Mouse (Mus musculus): ENCODE data around the gene Lamtor4.
"Not testable (repeated sequence)": the region's sequence is repeated elsewhere in the genome, so short reads cannot be mapped to it uniquely, and the experiment has no call there.

Lamtor4 gene

DNA sequence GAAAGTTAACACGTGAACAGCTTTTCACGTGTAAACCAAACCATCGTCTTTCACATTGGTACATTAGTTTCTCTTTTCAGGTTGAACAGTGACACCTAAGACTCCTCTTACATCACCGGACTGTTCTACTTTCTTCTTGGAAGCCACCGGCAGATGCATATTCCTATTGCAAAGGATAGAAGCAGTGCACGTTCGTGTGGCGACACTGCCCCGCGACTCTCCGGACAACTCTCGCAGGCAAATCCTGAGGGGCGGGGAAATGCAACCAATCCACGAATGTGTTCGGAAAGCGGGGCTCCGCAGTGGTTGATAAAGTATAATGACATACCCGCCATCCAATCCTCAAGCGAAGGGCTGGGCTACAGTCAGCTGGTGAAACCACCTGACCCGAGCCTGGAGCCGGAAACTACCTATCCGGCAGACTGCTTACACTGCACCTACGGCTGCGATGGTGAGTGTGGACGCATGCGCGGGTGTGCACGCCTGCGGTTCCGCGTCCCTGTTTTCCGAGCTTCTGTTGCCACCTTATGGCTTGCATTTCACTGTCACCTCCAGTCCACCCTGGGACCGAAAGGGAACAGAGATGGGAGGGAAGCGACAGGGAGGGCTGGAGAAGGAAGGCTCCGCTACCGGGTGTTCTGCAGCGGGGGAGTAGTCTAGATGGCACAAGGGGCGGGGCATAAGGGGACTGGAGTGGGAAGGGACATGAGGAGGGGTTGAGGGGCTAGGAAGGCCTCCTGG, at the start of gene Lamtor4:
Gene Lamtor4, plus strand, starts transcription at position 130 of the 741 bp plus-strand sequence.
- peak; percentile 85 for DNase-seq (ENCODE audit: low read depth, low spot score)

DNA sequence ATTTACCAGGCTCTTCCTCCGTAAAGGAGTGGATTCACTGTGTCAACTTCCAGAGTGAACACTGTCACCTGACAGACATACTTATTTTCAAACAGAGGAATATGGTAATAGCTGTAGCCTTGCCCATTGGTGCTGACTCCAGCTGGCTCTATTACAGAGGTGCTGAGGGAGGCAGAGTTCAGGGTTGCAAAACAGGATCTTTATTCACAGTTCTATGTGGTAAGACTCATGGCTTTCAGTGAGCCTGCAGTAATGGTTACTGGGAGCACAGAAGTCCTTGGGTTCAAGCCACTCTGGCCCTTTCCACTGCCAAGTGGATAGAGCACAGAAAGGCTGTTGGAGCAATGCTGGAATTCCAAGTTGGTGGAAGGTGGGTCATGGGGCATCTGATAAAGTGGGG, 48.0 kb upstream of the Lamtor4 start:
- no peak for DNase-seq (ENCODE audit: low read depth, low spot score)

DNA sequence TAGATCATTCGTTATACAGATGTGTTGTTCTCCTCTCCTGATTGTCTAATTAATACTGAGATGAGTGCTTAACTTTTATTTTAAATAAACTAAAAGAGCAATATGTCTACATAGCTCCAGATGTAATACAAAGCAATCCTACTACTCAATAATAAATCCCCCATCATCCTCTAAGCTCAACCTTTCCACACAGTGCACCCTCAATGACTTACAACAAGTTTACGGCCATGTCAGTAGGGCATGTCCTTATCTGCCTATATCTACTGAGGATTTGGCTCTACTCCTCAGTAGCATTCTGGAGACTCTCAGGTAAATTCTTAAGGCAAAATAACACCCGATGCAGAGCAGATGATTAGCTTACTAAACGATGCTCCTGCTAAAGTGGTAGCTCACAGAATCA, 47.4 kb upstream of the Lamtor4 start:
- no peak for DNase-seq (ENCODE audit: low read depth, low spot score)

DNA sequence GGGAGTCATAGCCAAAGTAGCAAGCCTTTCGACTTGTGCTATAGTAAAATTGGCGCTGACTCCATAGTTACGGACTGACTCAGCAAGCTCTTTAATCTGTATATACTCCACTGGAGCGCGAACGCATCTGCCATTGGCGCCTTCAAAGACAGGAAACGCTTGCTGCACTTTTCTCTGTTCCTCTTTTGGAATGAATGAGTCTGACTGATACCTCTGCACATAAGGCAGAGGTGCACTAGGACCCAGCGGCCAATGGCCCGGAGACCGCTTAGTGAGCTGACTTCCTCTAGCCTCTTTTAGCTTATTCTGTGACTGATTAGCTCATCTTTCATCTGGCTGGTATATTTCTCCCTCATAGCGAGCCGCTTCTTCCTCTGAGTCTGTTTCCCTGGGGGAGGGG, 38.6 kb upstream of the Lamtor4 start:
- not testable (repeated sequence) for DNase-seq (ENCODE audit: low read depth, low spot score)

DNA sequence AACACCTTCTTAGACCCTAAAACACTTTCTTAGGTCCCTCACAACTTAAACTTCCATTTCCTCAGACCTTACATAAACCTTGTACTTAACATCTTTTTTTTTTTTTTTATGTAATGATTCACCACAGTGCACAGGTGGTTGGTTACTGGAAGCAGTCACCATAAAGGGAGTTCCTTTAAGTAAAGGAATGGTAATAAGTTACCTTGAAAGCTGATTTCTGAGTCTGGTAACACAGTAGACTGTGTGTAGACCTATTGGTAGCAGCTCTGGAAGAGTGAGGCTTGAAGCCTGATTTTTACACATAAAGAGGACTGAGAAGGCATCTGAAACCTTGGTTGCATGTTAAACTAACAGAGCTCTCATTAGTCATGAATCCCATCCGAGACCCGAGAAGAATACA, 35.4 kb upstream of the Lamtor4 start:
- DNase-seq (ENCODE audit: low read depth, low spot score), result no peak

DNA sequence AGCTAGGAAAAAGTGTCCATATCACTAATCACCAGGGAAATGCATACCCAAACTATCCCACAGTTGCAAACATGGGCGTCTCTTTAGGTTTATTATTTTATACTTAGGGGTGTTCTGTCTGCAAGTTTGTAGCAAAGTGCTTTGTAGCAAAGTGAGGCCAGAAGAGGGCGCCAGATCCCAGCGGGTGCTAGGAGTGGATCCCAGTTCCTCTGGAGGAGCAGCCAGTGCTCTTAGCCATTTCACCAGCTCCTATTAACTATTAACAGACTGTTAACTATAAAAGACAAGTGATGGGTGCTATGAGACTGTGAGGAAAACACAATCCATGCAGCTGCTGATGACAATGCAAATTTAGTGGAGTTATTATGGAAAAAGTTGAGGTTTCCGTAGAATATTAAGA, 33.2 kb upstream of the Lamtor4 start:
- DNase-seq (ENCODE audit: low read depth, low spot score), result no peak

DNA sequence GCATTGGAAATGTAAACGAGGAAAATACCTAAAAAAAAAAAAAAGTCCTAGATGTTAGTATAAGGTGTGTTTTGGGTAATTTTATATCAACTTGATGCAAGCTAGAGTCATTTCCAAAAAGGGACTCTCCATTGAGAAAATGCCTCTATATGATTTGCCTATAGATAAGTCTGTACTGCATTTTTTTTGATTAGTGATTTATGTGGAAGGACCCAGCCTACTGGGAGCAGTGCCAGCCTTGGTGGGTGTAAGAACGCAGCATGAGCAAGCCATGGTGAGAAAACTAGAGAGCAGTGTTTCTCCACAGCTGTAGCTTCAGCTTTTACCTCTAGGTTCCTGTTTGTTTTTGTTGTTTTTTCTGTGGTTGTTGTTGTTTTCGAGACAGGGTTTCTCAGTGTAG, 32.0 kb upstream of the Lamtor4 start:
- no peak for DNase-seq (ENCODE audit: low read depth, low spot score)

DNA sequence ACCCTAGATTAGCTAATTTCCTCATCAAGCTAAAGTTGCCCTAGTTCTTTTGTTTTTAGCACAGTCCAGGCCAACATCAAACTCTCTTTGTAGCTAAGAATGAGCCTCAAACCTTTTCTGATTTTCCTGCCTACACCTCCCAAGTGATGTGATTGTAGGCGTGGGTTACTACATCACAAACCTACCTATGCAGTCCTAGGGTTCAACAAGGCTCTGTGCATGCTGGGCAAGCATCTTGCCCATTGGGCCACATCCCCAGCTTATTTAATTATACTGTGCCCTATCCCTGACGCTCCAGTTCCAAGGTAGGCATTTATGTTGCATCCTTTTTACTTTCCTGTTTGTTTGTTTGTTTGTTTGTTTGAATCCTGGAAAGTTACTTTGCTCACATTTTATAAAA, 29.6 kb upstream of the Lamtor4 start, which contains the start of gene Nxpe5:
Gene Nxpe5, plus strand, starts transcription at position 199 of the 400 bp plus-strand sequence.
- DNase-seq (ENCODE audit: low read depth, low spot score), result no peak

DNA sequence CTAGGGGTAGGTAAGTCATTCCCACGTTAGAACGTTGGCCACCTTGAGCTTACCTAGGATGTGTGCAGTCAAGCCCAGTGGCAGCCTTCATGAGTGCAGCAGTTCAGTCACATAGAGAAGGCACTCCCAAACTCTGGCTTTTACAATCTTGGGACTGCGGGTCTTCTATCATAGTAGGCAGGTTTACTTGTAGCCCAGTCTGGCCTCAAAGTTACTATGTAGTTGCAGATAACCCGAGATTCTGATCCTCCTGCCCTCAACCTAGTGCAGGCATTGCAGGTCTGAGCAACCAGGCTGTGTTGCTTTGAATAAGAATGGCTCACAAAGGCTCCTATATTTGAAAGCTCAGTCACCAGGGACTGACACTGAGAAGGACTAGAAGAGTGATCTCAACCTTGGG, 28.8 kb upstream of the Lamtor4 start:
- DNase-seq (ENCODE audit: low read depth, low spot score), result no peak

DNA sequence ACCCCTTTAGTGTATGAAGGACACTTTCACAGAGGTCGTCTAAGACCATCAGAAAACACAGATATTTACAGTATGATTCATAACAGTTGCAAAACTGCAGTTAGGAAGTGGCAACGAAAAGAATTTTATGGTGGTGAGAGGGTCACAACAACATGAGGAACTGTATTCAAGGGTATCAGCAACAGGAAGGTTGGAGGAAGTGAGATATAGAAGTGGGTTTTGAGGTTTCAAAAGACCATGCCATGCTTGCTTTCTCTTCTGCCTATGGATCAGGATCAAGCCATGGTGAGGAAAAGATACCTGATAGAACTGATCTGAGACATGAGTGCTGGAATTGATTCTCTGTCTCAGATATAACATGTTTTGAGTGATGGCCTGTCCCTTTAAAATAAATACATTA, 27.9 kb upstream of the Lamtor4 start:
- DNase-seq (ENCODE audit: low read depth, low spot score), result no peak

DNA sequence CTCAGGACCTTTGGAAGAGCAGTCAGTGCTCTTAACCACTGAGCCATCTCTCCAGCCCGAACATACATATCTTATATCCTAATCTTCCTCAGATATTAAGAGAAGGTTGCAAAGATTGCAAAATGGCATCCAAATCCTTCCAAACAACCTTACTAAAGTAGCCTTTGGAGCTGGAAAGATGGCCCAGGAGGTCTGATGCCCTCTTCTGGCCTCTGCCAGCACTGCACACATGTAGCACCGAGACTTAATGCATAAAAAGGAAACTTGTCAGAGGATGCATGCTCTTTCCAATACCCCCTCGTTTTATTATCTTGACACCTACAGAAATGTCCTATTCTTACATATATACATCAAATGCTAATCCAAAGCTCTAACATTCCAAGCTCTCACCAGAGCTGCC, 27.3 kb upstream of the Lamtor4 start:
- no peak for DNase-seq (ENCODE audit: low read depth, low spot score)

DNA sequence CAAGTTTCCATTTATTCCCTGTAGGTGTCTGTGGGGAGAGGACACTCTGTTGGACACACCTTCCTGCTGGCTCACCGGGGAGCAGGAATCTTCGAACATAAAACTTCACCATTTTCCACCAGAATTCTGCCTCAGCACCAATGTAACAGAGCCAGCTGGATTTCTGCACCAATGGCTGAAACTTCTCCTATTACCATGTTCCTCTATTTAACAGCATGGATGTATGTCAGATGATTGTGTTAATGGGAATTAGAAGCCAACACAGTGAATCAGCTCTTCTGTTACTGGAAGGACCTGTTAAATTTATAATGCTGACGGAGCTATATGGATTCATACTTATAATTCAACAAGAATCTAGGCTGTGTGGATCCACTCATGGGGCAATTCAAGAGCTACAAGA, 25.8 kb upstream of the Lamtor4 start:
- no peak for DNase-seq (ENCODE audit: low read depth, low spot score)

DNA sequence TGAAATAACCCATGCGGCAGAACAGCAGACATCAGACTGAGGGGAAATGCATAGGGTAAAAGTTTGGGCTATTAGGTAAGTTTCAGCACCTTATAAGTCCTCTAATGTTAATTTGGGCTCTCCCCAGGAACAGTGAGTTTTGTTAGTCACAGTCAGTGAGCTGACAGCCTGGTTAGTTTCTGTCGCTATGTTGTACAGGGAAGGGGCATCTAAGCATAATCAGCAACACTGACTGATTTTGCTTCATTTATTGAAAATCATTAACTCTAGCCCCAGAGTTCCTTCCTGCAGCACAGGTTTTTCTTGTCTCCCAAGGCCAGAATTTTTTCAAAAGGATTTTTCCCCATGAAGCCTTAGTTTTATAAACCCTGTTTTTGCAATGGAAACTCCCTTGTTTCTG, 21.5 kb upstream of the Lamtor4 start:
- DNase-seq (ENCODE audit: low read depth, low spot score), result no peak

DNA sequence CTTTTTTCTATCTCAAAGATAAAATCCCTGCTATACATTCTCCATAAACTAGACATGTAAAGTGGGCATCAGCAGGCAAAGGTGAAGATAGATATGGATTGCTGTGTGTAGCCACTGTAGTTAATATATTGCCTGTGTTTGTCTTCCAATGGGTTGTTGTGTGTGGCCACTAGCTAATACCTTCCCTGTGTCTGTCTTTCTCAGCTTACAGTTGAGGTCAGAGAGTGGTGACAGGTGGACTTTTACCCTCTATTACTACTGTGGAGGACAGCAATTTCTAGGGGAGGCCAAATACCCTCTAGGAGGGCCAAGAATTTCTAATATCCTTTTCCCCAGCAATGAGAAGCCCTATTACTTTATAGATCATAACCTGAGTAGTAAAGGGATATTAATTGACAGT, 21.1 kb upstream of the Lamtor4 start:
- DNase-seq (ENCODE audit: low read depth, low spot score), result no peak

DNA sequence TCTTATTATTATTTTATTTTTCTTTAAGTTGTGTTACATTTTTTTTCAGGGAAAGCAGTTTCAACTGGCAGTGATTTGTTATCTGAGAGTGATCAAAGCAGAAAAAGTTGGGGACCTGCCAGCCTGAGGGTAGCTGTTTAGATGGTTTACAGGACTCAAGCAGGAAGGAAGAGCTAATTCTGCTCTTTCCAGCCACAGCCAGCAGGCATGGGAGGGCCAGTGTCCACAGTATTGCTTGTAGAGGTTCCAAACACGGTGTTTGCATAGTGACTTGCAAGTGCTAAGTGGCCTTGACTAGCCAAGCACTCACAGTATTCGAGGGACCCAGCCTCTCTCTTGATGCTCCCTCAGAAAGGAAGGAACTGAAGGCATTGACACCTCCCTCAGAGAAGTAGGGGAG, 13.8 kb upstream of the Lamtor4 start:
- no peak for DNase-seq (ENCODE audit: low read depth, low spot score)

DNA sequence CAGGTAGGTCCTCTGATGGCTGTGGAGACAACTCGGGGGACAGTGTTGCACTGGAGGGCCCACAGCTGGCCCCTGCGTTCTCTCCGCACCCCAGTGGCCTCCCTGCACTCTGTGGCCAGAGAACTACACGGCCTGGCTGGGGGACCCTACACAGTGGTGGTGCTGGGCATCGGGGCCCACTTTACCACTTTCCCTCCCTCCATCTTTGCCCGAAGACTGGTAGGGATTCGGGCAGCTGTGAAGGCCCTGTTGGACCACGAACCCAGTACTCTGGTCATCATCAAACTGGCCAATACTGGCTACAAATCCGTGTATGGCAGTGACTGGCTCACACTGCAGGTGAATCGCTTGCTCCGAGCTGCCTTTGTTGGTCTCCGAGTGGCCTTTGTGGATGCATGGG, 4.1 kb upstream of the Lamtor4 start:
- no peak for DNase-seq (ENCODE audit: low read depth, low spot score)

DNA sequence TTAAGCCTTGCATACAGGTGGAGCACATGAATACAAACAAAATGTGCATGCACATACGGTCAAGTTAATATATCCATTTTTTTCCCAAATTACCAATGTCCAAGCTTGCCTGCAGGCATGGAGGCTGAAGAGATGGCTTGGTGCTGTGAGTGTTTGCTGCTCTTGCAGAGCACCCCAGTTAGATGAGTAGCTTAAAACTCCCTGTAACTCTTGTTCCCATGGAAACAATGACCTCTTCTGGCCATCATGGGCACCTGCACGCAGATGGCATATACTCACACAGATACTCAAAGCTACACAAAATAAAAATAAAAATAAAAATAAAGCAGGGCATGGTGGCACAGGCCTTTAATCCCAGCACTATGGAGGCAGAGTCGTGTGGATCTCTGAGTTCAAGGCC, 2.2 kb upstream of the Lamtor4 start:
- DNase-seq (ENCODE audit: low read depth, low spot score), result no peak

DNA sequence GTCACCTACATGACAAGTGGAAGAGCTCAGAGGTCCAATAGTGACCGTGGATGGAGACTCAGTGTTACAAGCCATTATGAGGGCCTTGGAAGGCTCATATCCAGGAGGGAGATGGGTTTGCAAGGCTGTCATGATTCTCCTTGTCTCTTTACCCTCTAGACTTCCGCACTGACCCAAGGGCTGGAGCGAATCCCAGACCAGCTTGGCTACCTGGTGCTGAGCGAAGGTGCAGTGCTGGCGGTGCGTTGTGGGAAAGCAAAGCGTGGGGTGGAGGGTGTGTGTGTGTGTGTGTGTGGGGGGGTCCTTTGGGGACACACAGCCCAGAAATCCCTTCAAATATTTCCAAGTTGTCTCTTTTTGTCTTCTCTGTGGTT, 799 bp downstream of the Lamtor4 start:
- no peak for DNase-seq (ENCODE audit: low read depth, low spot score)

DNA sequence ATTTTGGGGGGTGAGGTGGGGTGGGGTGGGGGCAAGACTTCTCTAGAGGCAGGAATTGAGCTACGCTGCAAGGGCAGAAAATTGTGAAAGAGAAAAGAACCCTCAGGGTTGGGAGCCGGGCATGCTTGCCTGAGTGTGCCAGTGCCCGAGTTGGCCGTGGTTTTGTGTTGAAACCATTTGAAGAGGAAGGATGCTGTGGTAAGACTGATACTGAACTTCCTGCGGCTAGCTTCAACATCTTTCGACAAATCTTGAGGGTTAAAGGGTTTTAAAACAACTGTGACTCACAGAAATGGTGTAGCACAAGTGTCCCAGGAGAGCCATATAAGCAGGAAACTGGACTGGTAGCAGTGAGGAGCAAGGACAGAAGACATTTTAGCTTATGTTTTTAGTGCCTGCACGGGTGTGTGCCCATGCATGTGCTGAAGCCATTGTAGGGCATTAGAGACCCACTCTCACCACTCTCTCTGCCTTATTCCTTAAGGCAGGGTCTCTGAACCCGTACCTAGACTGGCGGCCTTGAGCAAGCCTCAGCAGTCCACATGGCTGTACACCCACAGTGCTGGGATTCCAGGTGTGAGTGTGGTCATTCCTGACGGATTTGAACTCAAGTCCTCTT, 1.8 kb downstream of the Lamtor4 start:
- DNase-seq (ENCODE audit: low read depth, low spot score), result no peak

DNA sequence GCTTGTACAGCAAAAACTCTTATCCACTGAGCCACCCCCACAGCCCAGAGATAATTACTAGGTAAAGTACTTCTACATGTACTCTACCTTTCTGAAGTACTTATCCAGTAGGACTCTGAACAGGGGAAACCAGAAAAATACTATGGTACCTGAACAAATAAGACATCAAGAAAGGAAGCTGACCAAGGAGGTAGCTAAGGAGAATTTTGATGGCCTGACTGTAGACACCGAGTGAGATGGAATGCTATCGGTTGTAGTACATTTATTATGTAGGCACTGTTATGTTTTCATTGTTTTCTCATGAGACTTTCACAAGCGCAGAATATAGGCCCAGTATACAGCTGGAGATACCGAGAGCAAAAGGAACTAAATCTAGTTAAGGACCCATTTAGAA, 2.3 kb downstream of the Lamtor4 start:
- DNase-seq (ENCODE audit: low read depth, low spot score), result no peak

DNA sequence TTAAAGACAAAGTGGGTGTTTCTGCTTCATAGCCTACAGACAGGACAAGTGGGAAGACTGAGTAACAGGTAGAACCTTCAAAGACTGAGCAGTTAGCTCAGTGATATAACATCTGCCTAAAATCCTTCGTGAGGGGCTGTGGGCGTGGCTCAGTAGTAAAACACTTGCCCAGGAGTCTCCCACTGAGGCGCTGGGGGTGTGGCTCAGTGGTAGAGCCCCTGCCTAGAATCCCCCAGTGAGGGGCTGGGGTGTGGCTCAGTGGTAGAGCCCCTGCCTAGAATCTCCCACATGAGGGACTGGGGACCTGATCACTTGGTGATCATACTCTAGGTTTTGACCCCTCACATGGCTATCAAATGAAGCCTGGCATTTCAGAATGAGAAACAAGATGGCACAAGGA, 2.8 kb downstream of the Lamtor4 start:
- no peak for DNase-seq (ENCODE audit: low read depth, low spot score)

DNA sequence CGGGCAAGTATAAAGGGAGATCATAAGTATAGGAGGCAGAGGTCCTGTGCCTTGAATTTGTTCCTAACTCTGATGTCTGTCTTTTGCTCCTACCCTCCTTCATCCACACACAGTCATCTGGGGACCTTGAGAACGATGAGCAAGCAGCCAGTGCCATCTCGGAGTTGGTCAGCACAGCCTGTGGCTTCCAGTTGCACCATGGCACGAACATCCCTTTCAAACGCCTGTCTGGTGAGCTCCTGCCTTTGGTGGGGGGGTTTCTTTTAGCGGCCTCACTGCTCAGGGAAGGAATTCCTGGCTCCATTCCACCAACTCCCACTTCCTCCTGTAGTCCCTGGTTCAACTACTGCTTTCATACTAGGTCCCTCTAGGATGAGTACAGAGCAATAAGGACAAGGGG, 3.3 kb downstream of the Lamtor4 start:
- no peak for DNase-seq (ENCODE audit: low read depth, low spot score)

DNA sequence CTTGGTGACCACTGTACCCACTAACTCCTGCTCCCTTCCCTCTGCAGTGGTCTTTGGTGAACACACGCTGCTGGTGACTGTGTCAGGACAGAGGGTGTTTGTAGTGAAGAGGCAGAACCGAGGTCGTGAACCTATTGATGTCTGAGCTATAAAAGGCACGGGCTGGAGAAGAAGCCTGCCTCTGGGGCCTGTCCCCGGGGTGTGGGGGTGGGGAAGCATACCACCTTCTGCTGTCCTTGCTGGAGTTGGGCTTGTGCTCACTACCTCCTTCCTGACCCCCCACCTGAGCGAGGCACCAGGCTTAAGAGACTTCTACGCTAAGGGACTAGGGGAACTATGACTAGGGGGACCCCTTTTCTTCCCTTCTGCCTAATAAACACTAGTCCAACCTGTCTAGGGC, 3.7 kb downstream of the Lamtor4 start:
- DNase-seq (ENCODE audit: low read depth, low spot score), result no peak

DNA sequence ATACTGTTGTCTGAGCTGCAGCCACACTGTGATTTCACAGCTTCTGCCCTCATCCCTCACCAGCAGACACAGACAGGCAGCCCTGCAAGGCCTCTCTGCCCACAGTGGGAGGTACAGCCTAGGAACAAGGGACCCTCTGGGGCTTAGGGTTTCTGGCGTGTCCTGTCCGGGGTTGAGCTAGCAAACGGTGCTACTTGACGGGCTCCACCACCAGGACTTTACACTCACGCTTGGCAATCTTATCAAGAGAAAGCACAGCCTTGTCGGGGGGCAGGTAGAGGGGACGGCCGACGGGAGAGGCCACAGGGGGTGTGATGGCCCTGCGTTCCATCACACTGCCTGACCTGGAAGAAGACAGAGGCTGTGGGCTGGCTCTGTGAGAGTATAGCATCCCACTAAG, 4.8 kb downstream of the Lamtor4 start:
- no peak for DNase-seq (ENCODE audit: low read depth, low spot score)
